Mouse (Mus musculus) ZHBTc4 (cell line): Measurements from ENCODE around the gene Dhrs2.

Experiments used
- DNase-seq: peaks from one replicate; pipeline ENCODE4 v3.0.0-alpha.2; 2011; ENCODE audit warnings: low read depth, low spot score

Gene Dhrs2

DNA sequence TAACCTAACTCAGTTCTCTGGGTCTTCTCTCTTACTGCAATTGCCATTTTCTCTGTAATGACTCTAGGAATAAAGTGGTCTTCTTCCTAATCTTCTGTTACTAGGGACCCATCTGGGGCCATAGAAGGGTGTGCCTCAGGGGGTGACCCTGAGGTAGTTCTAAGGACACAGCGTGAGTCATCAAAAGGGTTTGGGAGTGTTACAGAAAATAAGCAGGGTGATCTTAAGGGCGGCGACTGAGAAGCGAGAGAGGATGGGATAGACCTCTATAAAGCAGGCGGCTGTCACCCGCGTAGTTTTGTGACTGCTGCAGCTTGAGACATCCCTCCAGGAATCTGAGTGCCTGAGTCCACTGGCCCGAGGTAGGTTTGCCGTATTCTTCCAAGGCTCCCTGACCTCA, at the start of gene Dhrs2:
Gene Dhrs2, plus strand, starts transcription at position 301 of the 400 bp plus-strand sequence.
- DNase-seq: peak; percentile 7

DNA sequence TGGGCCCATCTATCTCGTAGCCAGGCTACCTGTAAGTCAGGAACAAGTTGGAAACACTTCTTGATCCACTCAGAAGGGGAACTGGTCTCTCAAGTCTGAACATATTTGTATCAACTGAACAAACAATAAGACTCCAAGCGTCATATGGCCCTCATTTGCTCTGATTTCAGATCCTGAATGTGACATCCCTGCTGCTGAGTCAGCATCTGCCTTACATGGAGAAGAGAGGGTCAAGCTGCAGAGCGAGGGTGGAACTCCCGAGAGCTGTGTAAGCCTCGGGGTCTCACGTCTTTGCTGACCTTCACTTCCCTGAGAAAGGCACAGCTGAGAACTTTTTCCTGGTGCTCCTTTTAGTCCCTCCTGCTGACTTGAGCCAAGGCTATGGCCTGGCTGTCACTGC, 47.6 kb upstream of the Dhrs2 start:
- DNase-seq: no peak

DNA sequence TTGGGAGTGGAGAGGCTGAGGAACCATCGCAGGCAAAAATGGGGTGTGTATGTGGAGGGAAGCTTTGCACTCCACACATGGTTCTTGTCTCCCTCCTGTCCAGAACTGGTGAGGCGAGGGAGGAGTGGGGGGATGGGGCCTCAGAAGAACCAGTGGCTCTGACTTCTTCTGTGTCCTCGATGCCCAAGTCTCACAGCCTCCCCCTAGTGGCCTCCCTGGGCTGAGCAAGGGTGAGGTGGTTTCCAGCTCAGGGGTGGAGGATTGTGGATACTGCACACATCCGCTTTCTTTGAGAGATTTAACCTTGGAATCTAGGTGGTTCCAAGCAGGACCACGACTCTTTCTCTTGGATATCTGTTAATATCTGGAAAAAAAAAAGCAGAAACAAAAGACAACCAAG, 44.5 kb upstream of the Dhrs2 start:
- DNase-seq: peak; percentile 88

DNA sequence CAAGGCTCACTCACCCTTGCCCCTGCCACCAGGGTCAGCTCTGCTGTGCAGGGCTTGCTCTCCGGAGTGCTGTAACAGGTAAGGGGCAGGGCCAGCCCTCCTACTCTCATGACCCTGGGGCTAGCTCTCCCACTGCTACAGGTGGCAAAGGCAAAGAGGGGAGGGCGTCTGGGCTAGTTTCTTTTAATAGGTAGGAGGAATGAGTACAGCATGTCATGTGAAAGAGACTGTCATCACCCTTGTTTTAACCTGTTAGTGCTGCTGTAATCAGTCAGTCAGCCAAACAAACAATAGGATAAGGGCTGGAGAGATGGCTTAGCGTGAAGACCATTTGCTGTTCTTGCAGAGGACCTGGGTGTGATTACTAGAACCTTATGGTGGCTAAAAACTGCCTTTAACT, 40.9 kb upstream of the Dhrs2 start:
- DNase-seq: no peak

DNA sequence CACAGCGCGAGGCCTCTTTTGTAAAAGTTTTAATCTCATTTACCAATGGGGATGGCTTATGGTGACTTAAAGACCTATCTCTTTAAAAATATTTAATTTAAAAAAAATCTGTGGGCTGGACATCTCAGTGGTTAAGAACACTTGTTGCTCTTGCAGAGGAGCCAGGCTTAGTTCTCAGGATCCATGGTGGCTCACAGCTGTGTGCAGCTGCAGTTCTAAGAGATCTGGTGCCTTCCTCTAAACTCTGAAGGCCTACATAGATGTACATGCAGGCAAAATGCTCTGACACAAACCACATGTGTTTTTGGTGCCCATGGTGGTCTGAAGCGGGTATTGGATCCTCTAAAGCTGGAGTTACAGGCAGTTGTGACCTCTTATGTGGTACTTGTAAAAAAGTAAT, 38.6 kb upstream of the Dhrs2 start:
- no peak for DNase-seq

DNA sequence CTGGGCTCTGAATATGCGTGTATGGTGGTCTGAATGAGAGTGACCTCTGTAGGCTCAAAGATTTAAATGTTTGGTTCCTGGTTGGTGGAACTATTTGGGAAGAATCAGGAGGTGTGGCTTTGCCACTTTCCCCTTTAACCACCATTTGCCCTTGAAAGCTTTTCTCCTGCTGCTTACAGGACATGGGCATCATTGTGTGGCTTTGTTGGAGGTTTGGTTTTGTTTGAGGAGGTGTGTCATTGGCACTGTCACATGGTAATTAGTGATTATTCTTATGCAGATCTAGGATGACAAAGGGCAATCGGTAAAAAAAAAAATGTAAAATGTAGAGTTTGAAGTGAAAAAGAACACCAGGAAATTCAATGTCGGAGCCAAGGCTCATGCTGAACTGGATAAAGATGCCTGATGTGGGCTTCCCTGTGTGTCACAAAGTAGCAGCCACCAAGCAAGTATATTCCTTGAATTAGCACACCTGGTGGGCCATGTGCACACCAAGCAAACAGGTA, 37.1 kb upstream of the Dhrs2 start:
- peak; percentile 90 for DNase-seq

DNA sequence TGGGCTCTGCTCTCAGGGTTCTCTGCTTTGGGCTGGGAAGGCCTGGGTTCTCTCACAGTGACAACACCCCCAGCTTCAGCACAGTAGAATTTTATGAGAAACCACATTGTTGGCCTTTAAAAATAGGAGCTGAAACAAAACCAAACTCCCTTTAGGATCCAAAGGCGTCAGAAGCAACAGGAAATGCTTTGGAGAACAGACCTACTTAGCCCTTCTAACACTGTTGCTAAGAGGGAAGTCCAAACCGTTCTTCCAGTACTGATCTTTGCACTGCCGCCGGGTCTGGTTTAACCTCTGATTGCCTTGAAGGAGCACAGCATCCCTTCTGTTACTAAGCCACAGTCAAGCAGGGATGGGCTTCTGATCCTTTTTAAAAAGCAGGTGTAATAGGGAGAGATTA, 33.3 kb upstream of the Dhrs2 start:
- no peak for DNase-seq

DNA sequence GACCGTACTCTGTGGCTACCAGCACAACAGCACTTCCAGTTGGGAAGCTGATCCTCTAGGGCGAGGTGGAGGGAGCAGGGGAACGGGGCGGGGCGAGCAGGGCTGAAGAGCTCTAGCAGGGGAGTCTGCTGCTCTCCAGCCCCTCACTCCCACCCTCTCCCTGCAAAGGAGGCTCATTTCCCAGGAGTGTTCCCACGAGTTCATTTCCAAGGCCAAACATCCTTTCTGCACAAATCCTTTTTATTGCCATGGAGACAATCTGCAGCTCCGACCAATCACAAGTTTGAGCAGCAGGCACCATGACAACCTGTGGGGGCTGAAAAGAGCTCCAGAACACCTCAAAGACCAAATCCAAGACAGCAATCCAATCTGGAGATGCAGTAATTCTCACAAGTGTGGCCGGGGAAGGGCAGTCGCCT, 32.4 kb upstream of the Dhrs2 start:
- no peak for DNase-seq

DNA sequence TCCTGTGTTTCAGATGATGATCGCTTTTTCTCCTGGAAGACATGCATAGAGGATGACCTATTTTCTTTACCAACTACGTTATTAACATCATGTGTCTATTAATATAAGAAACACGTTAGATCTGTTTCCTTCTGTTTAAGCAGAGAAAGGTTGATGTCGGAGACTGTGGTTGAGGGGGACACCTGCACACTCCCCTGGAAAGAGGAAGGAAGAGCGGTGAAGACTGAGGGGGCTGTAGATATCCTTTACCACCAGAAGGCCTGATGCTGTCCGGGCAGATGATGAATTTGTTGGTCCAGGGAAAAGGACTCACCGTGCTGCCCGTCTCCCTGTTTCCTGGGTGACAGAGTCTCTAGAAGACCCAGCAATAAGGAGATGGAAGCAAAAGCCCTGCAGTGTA, 28.5 kb upstream of the Dhrs2 start:
- no peak for DNase-seq

DNA sequence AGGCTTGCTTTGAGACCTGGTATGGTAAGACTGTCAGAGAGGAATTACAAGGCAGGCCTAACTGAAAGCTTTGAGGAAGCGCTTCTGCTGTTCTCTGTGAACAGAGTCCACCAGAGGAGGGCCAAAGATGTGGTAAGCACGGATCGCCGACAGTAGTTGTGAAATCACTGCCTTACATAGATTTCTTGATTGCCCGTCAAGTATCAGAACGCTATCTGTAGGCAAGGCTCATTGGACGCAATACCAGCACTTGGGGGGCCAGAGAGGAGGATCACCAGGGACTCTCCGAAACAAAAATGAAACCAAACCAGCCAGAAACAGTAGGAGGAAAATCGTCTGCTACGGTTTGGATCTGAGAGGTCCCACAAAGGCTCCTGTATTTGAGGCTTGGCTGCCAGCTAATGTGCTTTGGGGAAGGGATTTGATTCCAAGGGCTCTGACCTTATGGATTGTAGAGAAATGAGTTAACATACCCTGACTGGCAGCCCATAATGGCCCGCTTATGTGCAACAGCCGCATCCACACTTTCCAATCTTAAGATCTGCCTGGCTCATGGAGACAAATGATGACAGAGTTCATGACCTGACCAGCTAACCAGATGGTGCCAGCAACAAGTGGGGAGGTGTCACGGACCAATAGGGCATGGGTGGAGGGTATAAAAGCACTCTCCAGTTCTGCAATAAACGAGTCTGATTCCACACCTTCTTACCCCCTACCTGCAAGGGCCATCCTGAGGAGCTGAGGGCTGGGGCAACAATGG, 27.8 kb upstream of the Dhrs2 start:
- no peak for DNase-seq

DNA sequence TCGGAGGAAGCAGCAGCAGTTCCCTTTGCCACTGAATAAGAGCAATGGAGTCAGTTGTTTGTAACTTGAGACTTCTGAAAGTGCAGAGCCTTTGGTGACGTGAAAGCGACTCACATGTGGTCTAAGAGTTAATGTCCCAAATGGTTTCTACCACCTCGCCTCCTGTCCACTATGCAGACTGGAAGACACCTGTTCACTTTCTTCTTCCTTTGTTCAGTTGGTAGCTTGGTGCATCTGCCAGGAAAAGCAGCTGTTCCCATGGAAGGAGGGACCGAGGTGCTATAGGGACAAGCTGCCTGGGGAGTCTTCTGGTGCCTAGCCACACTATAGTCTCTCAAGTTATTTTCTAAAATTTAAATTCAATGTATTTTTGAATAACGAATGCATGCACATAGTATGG, 27.0 kb upstream of the Dhrs2 start:
- no peak for DNase-seq

DNA sequence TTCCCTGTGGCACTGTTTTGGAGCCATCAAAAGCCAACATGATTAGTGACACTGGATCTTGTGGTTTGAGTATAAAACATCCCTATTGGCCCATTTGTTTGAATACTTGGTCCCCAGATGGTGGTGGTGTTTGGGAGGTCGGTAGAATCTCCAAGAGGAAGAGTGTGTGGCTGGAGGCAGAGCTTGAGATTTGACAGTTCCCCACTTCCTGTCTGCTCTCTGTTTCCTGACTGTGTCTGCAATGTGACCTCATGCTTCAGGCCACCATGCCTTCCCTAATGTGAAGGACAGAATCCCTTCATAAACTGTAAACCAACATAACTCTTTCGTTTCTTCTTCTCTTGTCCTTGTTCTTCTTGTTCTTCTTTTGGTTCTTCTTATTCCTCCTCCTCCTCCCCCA, 24.7 kb upstream of the Dhrs2 start:
- no peak for DNase-seq

DNA sequence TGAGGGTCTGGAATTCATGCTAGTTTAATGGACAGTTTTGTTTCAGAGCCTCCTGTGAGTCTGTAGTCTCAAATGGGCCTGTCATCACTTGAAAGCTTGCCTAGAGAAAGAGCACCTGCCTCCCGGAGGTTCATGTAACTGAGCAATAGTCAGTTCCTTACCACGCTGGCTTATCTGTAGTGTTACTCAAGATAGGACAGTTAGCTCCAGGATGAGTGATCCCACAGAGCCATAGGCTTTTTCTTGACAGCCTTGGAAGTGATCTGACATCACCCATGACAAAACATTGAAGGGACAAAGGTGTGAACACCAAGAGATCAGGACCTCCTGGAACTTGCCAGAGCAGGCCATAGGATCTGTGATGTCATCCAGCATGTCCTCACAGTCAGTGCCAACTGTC, 23.6 kb upstream of the Dhrs2 start:
- DNase-seq: no peak

DNA sequence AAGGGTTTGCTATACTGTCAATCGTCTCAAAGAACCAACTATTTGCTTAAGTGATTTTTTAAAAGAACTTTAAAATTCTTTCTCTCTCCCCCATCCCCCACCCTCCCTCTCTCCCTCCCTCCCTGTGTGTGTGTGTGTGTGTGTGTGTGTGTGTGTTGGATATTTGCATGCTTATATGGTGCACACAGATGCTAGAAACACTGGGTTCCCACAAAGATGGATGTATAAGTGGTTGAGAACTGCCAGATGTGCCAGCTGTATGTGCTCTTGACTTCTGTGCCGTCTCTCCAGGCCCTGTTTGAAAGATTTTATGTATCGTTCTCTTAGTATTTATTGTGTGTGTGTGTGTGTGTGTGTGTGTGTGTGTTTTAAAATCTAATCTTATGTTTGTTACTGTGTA, 17.3 kb upstream of the Dhrs2 start:
- no peak for DNase-seq

DNA sequence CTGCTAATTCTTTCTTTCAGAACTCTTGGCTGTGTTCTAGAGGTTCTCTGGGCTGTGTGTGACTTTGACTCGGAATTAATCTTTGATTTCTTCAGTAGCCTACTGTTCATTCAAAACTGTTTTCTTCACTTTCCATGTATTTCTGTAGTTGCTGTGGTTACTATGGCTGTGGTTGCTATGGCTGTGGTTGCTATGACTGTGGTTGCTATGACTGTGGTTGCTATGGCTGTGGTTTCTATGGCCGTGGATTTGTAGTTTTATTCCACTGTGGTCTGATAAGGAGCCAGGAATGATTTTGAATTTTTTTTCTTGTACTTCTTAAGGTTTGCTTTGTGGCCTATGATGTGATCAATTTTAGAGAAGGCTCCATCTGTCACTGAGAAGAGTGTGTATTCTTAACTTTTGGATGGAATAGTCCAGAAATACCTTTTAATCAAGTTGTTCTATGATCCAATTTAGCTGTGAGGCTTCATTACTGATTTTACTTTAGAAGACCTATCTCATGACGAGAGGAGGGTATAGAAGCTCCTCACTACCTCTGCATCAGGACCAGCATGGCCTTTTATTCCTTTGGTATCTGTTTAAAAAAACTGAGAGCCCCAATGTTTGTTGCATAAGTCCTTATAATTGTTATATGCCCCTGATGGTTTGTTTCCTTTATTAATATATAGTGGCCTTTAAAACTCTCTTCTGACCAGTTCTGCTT, 16.6 kb upstream of the Dhrs2 start:
- DNase-seq: no peak

DNA sequence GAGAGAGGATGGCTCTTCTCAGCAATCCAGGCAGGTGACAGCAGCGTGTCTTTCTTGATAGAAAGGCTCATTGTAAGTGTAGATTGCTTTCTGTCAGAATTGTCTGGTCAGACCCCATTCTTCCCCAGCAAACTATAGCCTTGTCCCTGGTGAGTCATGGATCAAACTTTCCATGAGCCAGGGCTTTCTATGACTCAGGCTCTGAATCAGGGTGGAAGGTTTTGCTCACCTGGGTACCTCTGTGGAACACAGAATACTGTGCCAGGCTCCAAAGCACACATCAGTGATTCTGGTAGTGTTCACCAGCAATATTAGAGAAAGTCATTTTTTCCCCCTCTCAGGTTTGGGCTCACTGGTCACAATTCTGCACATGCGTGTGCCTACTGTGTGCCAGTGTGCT, 13.5 kb upstream of the Dhrs2 start:
- no peak for DNase-seq

DNA sequence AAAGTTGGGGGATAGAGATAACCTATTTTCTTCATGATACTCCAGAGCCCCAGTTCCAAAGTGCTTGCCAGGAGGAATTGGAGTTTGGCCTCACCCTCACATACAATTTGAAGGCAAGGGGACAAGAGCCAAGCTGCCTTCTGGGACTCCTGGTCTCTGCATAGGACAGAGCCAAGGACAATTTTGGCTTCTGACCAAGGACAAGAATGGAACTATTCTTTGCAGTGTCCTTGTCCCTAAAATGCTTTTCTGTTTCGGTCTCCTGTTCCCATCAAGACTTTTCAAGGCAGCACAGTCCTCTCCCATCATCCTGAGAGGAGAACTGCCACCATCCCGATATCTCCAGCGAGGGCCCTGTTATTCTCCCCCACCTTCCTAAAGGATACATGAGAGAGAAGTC, 8.2 kb upstream of the Dhrs2 start:
- no peak for DNase-seq

DNA sequence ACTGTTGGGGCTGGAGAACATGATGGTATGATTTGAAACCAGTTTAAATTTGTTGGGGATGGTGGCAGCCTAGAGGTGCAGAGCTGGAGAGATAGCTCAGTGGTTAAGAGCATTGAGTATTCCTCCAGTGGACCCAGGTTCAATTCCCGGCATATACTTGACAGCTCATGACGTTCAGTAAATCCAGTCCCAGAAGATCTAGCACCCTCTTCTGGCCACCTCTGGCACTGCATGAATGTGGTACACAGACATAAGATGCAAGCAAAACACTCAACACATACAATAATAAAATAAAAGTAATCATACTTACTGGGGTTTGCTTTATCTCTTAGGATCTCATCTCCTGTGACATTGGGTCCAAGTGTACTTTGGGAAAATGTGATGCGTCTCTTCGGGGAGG, 7.3 kb upstream of the Dhrs2 start:
- DNase-seq: peak; percentile 77

DNA sequence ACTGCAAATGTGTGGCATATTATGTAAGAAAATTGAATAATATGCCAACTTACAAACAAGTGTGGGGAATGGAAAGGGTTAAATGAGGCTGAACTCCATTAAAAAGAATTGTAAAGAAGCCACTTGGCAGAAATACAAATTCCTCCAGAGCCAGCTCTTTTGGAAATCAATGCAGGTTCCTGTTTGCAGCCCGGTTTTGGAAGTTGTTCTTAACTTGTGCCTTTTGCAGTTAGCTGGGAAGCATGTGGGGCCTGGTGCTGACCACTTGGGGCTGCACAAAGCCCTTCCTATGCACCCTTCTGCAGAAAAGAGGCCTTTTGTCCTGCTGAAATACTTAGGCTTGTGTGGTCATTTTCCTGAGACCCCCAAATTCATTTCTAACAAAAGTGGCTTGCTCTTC, 1.4 kb downstream of the Dhrs2 start:
- no peak for DNase-seq

DNA sequence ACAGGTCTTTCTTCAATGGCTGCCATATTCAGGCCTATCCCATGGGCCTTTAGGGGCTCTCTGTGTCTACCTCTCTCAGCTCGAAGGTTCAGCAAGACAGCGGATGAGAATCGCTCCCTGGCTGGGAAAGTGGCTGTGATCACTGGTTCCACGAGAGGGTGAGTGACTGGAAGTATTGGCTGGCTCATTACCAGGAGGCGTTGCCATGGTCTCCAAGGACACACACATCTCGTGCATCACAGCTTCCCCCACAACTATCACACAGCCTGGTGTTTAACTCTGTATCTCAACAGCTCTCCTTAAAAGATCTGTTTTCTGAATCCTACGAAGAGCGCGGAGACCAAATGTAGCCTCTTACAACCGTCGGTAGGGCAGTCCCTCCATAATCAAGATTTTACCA, 12.8 kb downstream of the Dhrs2 start:
- no peak for DNase-seq

DNA sequence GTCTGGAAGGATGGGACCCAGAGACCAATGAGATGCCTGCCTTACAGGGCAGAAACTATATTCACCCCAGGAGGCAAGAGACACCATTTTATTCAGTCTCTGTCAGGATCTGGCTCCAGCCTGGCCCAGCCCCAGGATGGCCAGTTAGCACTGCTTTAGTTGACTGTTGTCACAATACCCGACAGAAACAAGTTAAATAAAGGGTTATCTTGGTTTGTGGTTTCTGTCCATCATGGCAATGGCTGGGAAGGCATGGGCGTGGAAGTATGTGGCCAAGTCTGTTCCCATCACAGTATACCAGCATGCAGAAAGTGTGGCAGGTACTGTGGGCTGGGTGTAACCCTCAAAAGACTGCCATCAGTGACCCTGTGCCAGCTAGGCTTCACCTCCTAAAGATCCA, 14.9 kb downstream of the Dhrs2 start:
- DNase-seq: no peak

DNA sequence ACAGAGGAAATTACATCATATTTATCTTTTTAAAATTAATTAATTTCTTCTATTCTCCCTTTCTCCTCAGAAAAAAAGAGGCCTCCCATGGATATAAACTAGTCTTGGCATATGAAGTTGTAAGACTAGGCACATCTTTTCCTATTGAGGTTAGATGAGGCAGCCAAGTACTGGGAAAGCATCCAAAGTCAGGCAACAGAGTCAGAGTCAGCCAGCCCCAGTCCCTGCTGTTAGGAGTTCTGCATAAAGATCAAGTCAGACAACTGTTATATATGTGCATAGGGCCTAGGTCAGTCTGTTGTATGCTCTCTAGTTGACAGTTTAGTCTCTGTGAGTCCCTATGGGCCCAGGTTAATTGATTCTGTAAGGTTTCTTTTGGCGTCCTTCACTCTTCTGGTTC, 20.9 kb downstream of the Dhrs2 start:
- no peak for DNase-seq

DNA sequence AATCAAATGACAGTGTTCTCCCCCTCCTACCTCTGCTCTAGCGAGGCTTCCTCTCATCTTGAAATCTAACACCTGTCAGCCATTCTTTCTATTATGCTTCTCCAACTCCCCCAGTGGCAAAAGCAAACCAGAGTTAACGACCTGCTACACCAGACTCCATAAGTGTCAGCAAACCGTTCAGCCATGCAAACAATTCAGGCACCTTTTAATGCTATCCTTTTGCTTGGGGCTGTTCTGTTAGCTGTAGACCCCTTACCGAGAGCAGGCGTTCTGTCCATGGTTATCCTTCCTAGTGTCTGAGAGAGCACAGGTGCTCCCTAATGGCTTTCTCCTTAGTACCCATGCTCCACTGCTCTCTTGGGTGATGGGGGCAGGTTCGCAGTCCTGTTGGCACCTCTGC, 25.4 kb downstream of the Dhrs2 start:
- no peak for DNase-seq
